Mouse (Mus musculus) A20 (cell line): ENCODE data around the gene Plekhg3.
A peak's percentile ranks its signal among the peaks of the same experiment; 100 is the strongest.

Experiments used
- DNase-seq: peaks from one replicate; pipeline ENCODE4 v3.0.0-alpha.2; 2011; ENCODE audit warnings: low read depth, low spot score

Plekhg3 gene

DNA sequence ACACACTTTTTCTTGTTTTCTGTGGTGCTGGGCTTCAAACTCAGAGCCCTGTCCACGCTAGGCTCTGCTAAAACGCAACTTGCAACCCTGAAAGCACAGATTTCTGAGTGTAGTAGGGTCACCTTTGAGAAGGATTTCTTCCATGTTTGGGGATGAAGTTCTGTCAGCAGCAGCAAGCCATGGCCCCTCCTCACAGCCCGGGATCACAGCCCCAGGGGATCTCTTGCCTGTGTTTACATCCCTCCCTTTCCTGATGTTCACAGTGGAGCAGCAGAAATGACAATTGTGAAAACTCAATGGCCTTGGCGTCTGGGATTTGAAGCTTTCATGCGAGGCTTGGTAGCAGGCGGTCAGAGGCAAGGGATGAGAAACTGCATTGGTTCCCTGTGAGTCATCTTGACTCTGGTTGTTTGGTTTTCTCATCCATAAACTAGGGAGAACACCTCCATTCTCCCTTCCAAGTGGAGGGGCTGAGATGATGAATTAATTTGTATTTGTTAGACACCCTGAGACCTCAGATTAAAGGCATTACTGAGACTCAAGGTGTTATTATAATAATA, at the start of gene Plekhg3:
TSS of gene Plekhg3 (plus strand) at position 312 of the 560 bp plus-strand sequence.
- no peak for DNase-seq

DNA sequence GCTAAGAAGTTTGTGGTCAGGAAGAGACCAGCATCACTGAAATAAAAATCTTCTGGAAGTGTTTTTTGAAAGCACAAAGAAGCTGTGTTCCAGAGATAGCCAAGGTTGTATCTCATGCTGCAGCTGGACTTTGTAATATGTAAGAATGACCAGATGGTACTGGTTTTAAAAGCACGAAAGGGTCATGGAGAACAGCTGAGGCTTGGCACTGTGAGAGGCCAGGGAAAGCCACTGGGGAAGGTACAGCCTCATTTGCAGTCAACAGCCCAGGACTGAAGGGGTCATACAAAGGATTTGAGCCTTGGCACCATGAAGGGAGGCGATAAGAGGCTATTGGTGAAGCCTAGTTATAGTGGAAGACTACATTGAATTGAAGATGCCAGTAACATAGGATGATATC, 48.2 kb upstream of the Plekhg3 start:
- no peak for DNase-seq

GRCm38 (mm10) chr12:76482948-76483347, 47.7 kb upstream of the Plekhg3 start:
- no peak for DNase-seq

GRCm38 (mm10) chr12:76484881-76485280, 45.8 kb upstream of the Plekhg3 start:
- DNase-seq: no peak

- DNase-seq: no peak
Measured at GRCm38 (mm10) chr12:76485381-76485780, 45.3 kb upstream of the Plekhg3 start.

GRCm38 (mm10) chr12:76486943-76487342, 43.7 kb upstream of the Plekhg3 start:
- no peak for DNase-seq

DNA sequence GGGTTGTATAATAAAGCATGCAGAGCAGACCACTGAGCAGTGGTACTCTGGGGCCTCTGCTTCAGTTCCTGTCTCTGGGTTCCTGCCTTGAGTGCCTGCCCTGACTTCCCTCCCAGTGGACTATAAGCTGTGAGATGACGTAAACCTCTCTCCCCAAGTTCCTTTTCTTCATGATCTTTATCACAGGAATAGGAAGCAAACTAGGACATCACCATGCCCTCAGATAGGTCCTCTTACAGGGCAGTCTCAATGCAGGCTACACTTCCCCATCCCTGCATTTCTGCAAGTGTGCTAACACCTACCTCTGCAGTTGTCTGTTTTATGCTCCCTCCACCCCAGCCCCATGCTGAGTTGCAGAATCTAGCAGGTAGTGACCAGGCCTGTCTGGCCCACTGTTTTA, 39.9 kb upstream of the Plekhg3 start:
- DNase-seq: no peak

DNA sequence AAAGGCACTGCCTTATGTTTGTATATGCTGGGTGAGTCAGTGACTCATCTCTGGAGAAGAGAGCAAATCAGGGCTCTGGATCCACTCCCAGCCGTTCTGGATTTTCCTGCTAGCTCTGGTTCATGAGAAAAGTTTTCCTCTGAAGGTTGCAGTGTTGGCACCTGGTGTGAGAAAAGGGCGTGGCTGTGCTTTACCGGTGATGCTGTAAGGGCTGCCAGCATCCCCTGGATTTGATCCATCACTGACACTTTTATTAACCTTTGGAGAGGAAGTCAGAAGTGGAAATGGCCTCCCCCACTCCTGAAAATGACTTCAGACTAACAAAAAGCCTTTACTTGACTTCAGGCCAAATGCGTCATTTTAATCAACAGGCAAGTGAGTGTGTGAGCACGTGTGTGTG, 37.2 kb upstream of the Plekhg3 start:
- DNase-seq: no peak

DNA sequence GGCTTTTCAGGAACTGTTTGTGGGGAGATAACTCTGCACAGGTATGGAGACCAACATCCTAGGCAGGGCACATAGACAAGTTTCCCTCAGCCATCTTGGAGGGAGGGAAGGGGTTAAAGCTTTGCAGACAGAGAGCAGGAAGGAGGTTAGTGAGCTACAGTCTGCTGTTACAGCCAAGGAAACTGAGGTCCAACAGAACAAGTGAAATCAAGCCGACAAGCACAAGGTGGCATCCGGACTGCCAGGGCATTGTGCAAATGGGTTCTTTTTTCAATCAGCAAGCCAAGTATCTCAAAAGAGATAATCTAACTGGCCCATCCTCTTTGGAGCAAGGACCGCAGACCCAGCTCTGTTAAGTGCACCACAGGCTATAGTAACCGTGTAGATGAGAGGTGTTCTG, 35.3 kb upstream of the Plekhg3 start:
- no peak for DNase-seq

- DNase-seq: peak; percentile 53
Measured at GRCm38 (mm10) chr12:76496324-76496723, 34.4 kb upstream of the Plekhg3 start.

DNA sequence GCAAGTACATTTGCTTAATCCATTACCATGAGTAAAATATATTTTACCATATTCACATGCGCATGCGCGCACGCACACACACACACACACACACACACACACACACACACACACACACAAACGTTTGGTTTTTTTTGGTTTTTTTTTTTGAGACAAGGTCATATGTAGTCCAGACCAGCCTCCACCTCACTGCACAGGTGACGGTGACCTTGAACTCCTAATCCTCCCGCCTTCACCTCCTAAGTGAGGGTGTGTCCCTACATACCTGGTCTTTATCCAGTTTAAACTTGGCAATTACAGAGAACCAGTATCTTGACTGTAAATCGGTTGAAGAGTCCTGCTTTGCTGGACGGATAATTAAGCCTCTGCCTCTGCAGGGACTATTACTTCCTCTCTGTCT, 31.4 kb upstream of the Plekhg3 start:
- no peak for DNase-seq

DNA sequence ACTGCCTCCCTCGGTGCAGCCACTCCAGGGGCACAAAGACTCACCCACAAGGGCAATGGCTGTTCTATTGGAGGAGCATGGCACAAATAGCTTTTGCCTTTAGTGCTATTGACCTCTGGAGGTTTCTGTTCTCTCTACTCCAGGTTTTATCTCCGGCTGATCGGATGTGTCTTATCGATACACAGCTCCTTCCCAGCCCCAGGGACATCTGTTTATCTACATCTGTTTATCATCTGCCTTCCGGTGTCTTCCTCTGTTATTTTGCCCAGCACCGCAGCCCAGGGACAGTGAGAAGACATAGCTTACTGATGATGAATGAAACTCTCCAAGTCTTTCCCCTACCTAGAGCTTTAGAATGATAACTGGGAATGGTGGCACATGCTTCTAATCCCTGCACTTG, 30.6 kb upstream of the Plekhg3 start:
- DNase-seq: no peak

DNA sequence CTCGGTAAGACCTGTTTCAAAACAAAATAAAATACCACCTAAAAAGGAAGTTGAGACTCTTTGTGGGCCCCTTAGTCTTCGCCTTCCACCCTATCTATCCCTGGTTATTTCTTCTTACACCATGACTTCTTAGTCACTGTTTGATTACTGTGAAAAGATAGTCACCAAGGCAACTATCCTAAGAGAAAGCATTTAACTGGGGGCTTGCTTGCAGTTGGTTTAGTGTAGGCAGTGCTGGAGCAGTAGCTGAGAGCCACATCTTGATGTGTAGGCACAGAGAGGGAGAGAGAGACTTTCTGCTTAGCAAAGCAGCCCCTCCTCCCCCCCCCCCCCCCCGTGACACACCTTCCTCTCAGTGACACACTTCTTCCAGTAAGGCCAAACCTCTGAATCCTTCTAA, 29.8 kb upstream of the Plekhg3 start:
- no peak for DNase-seq

DNA sequence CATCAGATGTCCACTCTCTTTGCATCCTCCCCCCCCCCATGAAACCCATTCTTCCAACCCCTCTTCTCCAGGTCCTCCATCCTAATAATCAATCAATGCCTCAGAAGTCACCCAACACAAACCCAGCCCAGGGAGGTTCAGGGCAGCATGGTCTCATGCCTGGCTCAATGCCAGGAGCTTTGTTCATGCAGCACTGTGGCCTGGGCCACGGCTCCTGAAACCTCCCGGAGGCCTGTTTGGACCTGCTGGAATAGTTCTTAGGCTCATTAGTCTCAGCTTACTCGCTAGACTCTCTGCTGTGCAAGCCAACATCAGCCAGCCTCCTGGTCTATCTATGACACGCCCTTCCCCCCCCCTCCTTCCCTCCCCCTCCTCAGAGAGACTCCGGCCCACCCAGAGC, 27.7 kb upstream of the Plekhg3 start:
- no peak for DNase-seq

DNA sequence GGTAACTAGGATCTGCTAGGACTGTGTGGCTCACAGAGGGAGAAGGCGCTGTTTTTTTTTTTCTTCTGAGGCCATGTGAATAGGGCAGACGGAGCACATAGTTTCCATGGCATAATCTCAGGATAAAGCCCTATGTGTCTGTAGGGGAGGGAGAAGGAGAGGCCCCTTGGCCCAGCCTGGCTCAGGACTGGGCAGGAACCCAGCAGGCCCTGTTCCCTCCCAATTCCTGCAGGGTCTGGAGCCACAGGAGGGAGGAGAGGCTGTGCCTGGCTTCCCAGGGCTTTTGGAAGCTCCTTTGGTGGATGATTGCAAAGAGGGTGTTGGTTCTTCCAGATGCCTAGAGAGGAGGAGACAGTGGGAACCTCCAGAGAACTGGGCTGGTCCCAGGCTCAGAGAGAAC, 24.2 kb upstream of the Plekhg3 start:
- DNase-seq: no peak

- no peak for DNase-seq
Measured at GRCm38 (mm10) chr12:76507791-76508190, 22.9 kb upstream of the Plekhg3 start.

DNA sequence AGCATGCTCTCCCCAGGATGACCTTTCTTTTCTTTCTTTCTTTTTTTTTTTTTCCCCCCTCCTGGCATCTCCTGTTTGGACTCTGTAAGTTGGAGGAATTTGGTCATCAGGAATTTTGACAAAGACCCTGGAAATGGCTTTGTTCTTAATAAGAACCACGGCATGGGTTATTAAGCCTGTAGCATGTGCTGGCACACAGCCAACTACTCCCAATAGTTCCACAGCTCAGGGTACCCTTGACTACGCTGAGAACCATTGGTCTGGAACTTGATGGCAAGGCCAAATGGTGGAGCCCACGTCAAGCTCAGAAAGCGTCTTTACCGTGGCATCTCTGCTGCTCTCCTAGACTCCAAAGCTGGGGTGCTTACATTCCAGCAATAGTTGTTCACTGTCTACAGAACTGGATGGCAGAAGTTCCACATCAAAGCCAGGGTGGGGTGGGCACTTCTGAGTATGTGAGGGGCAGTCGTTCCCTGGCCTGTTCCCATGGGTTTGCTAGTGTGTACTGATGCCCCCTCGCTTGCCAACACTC, 21.7 kb upstream of the Plekhg3 start:
- DNase-seq: no peak

DNA sequence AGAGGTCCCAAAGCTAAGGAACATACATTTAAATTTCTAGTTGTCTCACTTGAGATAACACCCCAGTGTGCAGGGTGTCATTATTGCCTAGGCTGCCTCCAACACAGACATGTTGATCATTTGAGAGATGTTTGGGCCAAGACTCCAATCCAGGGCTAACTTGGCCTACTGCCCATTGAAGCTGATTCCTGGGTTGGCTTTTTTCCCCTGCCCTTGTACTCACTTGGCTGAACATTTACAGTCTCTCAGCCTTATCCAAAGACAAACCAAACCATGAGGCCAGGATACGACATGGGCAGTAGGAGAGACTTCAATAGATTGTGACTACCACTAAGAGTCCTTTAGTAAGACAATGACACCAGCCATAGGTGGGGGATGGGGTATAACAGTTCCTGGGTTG, 18.0 kb upstream of the Plekhg3 start:
- no peak for DNase-seq

- DNase-seq: no peak
Measured at GRCm38 (mm10) chr12:76514842-76515241, 15.8 kb upstream of the Plekhg3 start.

DNA sequence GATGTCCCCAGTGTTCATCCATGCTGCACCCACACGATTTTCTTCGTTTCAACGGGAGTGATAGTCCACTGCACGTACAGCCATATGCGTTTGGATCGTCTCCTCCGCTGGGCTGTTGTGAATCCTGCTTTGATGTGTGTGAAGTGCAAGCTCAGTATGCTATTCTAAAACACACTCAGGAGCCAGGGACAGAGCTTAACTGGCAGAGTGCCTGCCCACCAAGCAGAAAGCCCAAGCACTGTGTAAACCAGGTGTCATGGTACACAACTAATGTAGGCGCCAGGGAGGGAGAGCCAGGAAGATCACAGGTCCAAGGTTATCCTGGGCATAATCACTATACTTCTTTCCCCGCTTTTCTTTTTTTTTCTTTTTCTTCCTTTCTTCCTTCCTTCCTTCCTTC, 12.7 kb upstream of the Plekhg3 start:
- no peak for DNase-seq

GRCm38 (mm10) chr12:76518909-76519842, 11.5 kb upstream of the Plekhg3 start:
- no peak for DNase-seq

DNA sequence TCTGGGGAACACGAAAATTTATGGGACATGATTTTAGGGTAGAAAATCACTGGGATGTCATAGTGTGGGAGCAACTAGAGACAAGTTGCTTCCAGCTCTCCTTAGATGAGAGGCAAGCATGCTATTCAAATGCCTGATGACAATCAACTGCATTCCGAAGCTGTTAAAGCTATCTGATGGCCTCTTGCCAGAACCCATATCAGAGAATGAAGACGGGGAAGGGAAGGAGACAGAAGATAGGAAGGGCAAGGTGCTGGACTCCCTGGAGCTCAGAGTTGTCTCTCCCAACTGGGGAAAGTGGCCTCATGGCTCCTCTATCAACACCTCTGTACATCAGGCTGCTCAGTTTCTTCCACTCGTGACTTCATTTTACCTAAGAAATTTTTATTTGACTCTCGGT, 7.0 kb upstream of the Plekhg3 start:
- DNase-seq: no peak

GRCm38 (mm10) chr12:76524915-76525314, 5.8 kb upstream of the Plekhg3 start:
- no peak for DNase-seq
